Mouse (Mus musculus) kidney, postnatal 25 days (tissue): ENCODE results near the gene Xrcc6.

Source experiments
- DNase-seq, 2 experiments: peaks; one replicate each; pipeline ENCODE4 v3.0.0; 2021; ENCODE audit warnings: mixed read lengths in 2 of 2

Gene Xrcc6

DNA sequence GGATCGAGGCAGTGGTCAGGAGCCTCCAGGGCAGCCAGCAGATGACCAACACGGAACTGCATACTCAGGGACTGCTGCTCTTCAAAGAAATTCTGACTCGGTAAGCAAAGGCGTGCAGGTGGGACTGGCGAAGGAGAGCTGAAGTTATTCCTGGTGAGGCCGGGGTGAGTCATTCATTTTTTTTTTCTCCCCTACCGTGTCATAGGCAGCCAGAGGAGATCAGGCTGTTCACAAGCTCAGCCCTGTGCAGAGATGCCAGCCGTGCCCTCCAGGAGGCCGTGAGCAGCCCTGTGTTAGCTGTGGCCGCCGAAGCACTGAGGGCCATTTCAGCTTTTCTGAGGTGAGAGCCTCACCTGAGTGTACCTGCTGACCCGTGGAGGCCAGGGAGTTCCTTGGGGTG lies 98.5 kb downstream of the Xrcc6 start:
- DNase-seq: no peak

DNA sequence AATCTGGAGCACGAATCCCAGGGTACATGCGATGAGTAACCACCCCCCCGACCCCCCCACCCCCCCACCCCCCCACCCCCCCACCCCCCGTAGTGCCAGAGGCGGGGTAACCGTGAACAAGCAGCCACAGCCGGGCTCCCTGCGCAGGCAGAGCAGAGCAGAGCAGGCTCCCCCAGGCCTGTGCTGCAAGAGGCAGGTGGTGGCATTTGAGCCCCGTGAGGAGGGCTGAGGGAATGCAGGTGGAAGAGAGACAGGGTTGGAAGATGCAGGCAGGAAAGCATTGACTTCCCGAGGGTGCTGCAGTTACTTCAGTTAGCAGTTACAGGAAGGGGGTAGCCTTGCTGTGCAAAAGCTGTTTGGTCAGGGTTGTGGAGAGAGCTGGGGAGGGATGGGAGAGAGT lies 99.6 kb downstream of the Xrcc6 start:
- no peak for DNase-seq
